Mouse (Mus musculus): ENCODE measurements around the gene Suclg2. TPM values are rescaled to one million over a fixed set of nuclear protein-coding genes. Genes with fewer than 3 reads are reported as not detected.

Suclg2 gene
- total and polyA plus RNA-seq, 2 experiments, result 54.0 to 153 TPM

- TF ChIP-seq POLR2A (IDR thresholded peaks at IDR 0.05; ENCODE audit: extremely low read depth, insufficient read depth, low read length) (no peak), CTCF (IDR thresholded peaks at IDR 0.05; ENCODE audit: low read depth, low read length) (no peak)
- Histone ChIP-seq H3K36me3 (ENCODE audit: control insufficient read depth, insufficient read depth, low read length) (peaks cover 22% of the 10 kb centered on the region; the same call in 1 of the 2 replicates), H3K27ac (replicated peaks; ENCODE audit: insufficient read depth, low read depth, low read length) (no peak overlapping the region), H3K9ac (ENCODE audit: low read depth, low read length) (no peak overlapping the region), H3K4me1 (ENCODE audit: control insufficient read depth, insufficient read depth, low read length) (peaks cover 3% of the 10 kb centered on the region), H3K4me3 (ENCODE audit: insufficient read depth, low read depth, low read length) (no peak overlapping the region), H3K79me2 (ENCODE audit: control insufficient read depth, insufficient read depth, low read length) (peaks cover 4% of the 10 kb centered on the region; the same call in 1 of the 2 replicates), H3K27me3 (ENCODE audit: control insufficient read depth, insufficient read depth, low read length) (no peaks in the 10 kb centered on the region)
- DNase-seq (ENCODE audit: extremely low read depth, low read depth, low spot score), result no peak
- 71% methylated on average over 4 of the region's 4 CpGs for WGBS
Observed at GRCm38 (mm10) chr6:95590463-95590862, 128.1 kb downstream of the Suclg2 start.

- H3K4me1 ChIP-seq (ENCODE audit: control insufficient read depth, insufficient read depth, low read length), result no peaks in the 10 kb centered on the region
- H3K27me3 ChIP-seq (ENCODE audit: control insufficient read depth, insufficient read depth, low read length), result no peaks in the 10 kb centered on the region
- H3K79me2 ChIP-seq (ENCODE audit: control insufficient read depth, insufficient read depth, low read length), result no peaks in the 10 kb centered on the region
- no peak overlapping the region for H3K9ac ChIP-seq (ENCODE audit: low read depth, low read length)
- H3K4me3 ChIP-seq (ENCODE audit: insufficient read depth, low read depth, low read length), result no peak overlapping the region
- DNase-seq (ENCODE audit: extremely low read depth, low read depth, low spot score), result no peak
- TF ChIP-seq CTCF (IDR thresholded peaks at IDR 0.05; ENCODE audit: low read depth, low read length), result no peak
- TF ChIP-seq POLR2A (IDR thresholded peaks at IDR 0.05; ENCODE audit: extremely low read depth, insufficient read depth, low read length), result no peak
- no peak overlapping the region for H3K27ac ChIP-seq (replicated peaks; ENCODE audit: insufficient read depth, low read depth, low read length)
- peaks cover 16% of the 10 kb centered on the region; the same call in 1 of the 2 replicates for H3K36me3 ChIP-seq (ENCODE audit: control insufficient read depth, insufficient read depth, low read length)
- 90% methylated on average over 6 of the region's 6 CpGs for WGBS
Observed at GRCm38 (mm10) chr6:95587108-95587796, 131.3 kb downstream of the Suclg2 start.

- Histone ChIP-seq H3K79me2 (ENCODE audit: control insufficient read depth, insufficient read depth, low read length) (no peaks in the 10 kb centered on the region), H3K4me3 (ENCODE audit: insufficient read depth, low read depth, low read length) (no peak overlapping the region), H3K36me3 (ENCODE audit: control insufficient read depth, insufficient read depth, low read length) (peaks cover 22% of the 10 kb centered on the region; the same call in 1 of the 2 replicates), H3K27ac (replicated peaks; ENCODE audit: insufficient read depth, low read depth, low read length) (no peak overlapping the region), H3K27me3 (ENCODE audit: control insufficient read depth, insufficient read depth, low read length) (no peaks in the 10 kb centered on the region), H3K4me1 (ENCODE audit: control insufficient read depth, insufficient read depth, low read length) (no peaks in the 10 kb centered on the region), H3K9ac (ENCODE audit: low read depth, low read length) (no peak overlapping the region)
- 86% methylated on average over 3 of the region's 3 CpGs for WGBS
- DNase-seq (ENCODE audit: extremely low read depth, low read depth, low spot score), result no peak
- TF ChIP-seq CTCF (IDR thresholded peaks at IDR 0.05; ENCODE audit: low read depth, low read length), result no peak
- TF ChIP-seq POLR2A (IDR thresholded peaks at IDR 0.05; ENCODE audit: extremely low read depth, insufficient read depth, low read length), result no peak
Observed at GRCm38 (mm10) chr6:95581893-95582292, 136.7 kb downstream of the Suclg2 start.

- Histone ChIP-seq H3K9ac (ENCODE audit: low read depth, low read length) (no peak overlapping the region), H3K79me2 (ENCODE audit: control insufficient read depth, insufficient read depth, low read length) (no peaks in the 10 kb centered on the region), H3K36me3 (ENCODE audit: control insufficient read depth, insufficient read depth, low read length) (peaks cover 22% of the 10 kb centered on the region), H3K4me3 (ENCODE audit: insufficient read depth, low read depth, low read length) (no peak overlapping the region), H3K27me3 (ENCODE audit: control insufficient read depth, insufficient read depth, low read length) (no peaks in the 10 kb centered on the region), H3K4me1 (ENCODE audit: control insufficient read depth, insufficient read depth, low read length) (no peaks in the 10 kb centered on the region), H3K27ac (replicated peaks; ENCODE audit: insufficient read depth, low read depth, low read length) (no peak overlapping the region)
- TF ChIP-seq POLR2A (IDR thresholded peaks at IDR 0.05; ENCODE audit: extremely low read depth, insufficient read depth, low read length), result no peak
- TF ChIP-seq CTCF (IDR thresholded peaks at IDR 0.05; ENCODE audit: low read depth, low read length), result no peak
- DNase-seq (ENCODE audit: extremely low read depth, low read depth, low spot score), result no peak
- 93% methylated on average over 4 of the region's 4 CpGs for WGBS
Observed at GRCm38 (mm10) chr6:95579792-95580191, 138.8 kb downstream of the Suclg2 start.

GRCm38 (mm10) chr6:95575531-95575930 is 143.1 kb downstream of the Suclg2 start:
- no peaks in the 10 kb centered on the region for H3K79me2 ChIP-seq (ENCODE audit: control insufficient read depth, insufficient read depth, low read length)
- no peak overlapping the region for H3K27ac ChIP-seq (replicated peaks; ENCODE audit: insufficient read depth, low read depth, low read length)
- peaks cover 5% of the 10 kb centered on the region; the same call in 1 of the 2 replicates for H3K4me1 ChIP-seq (ENCODE audit: control insufficient read depth, insufficient read depth, low read length)
- no peaks in the 10 kb centered on the region for H3K27me3 ChIP-seq (ENCODE audit: control insufficient read depth, insufficient read depth, low read length)
- no peak overlapping the region for H3K4me3 ChIP-seq (ENCODE audit: insufficient read depth, low read depth, low read length)
- no peak for TF ChIP-seq CTCF (IDR thresholded peaks at IDR 0.05; ENCODE audit: low read depth, low read length)
- no peak for TF ChIP-seq POLR2A (IDR thresholded peaks at IDR 0.05; ENCODE audit: extremely low read depth, insufficient read depth, low read length)
- no peak overlapping the region for H3K9ac ChIP-seq (ENCODE audit: low read depth, low read length)
- DNase-seq (ENCODE audit: extremely low read depth, low read depth, low spot score), result no peak
- WGBS, result 70% methylated on average over 4 of the region's 4 CpGs
- peaks cover 30% of the 10 kb centered on the region for H3K36me3 ChIP-seq (ENCODE audit: control insufficient read depth, insufficient read depth, low read length)

- Histone ChIP-seq H3K9ac (ENCODE audit: low read depth, low read length) (no peak overlapping the region), H3K4me3 (ENCODE audit: insufficient read depth, low read depth, low read length) (no peak overlapping the region), H3K36me3 (ENCODE audit: control insufficient read depth, insufficient read depth, low read length) (peaks cover 30% of the 10 kb centered on the region), H3K27me3 (ENCODE audit: control insufficient read depth, insufficient read depth, low read length) (no peaks in the 10 kb centered on the region), H3K27ac (replicated peaks; ENCODE audit: insufficient read depth, low read depth, low read length) (no peak overlapping the region), H3K79me2 (ENCODE audit: control insufficient read depth, insufficient read depth, low read length) (no peaks in the 10 kb centered on the region), H3K4me1 (ENCODE audit: control insufficient read depth, insufficient read depth, low read length) (peaks cover 5% of the 10 kb centered on the region; the same call in 1 of the 2 replicates)
- no peak for DNase-seq (ENCODE audit: extremely low read depth, low read depth, low spot score)
- TF ChIP-seq POLR2A (IDR thresholded peaks at IDR 0.05; ENCODE audit: extremely low read depth, insufficient read depth, low read length), result no peak
- TF ChIP-seq CTCF (IDR thresholded peaks at IDR 0.05; ENCODE audit: low read depth, low read length), result no peak
- WGBS, result 86% methylated on average over 3 of the region's 3 CpGs
Observed at GRCm38 (mm10) chr6:95574867-95575266, 143.7 kb downstream of the Suclg2 start.

Measured in liver, adult 2 months (tissue).